Mouse (Mus musculus): ENCODE measurements around the gene Htr1f. TPM values are rescaled to one million over a fixed set of nuclear protein-coding genes. Genes with fewer than 3 reads are reported as not detected.
"Not testable (repeated sequence)": the region's sequence is repeated elsewhere in the genome, so short reads cannot be mapped to it uniquely, and the experiment has no call there.

Htr1f gene
- total RNA-seq (2021): 1 to 10 TPM; 6.7 to 6.9 TPM
- long read RNA-seq, experiment 1, partial matches to known transcripts: 0 of 3 reads
- long read RNA-seq, experiment 1, other reads (novel, unspliced or antisense): 0 of 3 reads
- long read RNA-seq, experiment 2, partial matches to known transcripts: 0 of 3 reads
- long read RNA-seq, experiment 2, other reads (novel, unspliced or antisense): 1 of 3 reads

GRCm38 (mm10) chr16:65105184-65105931 is at the start of gene Htr1f:
Gene Htr1f (minus strand): TSS chr16:65105854.
- Histone ChIP-seq H3K27ac (peak within 1 kb of the TSS; percentile 79), H3K4me3 (peak within 1 kb of the TSS; percentile 56)
- TF ChIP-seq CTCF (IDR thresholded peaks at IDR 0.05): no peak
- intact Hi-C loops (cut with DNase I): loop anchor here (10.0 kb wide), 1 partner anchor 201 kb away; no protein-coding TSS in a partner anchor
- DNase-seq (ENCODE audit: extremely low spot score in 1 of 2, low spot score in 2 of 2): peak in 1 of 2 experiments; percentile 29

GRCm38 (mm10) chr16:65139771-65140170 is 34.1 kb upstream of the Htr1f start:
- TF ChIP-seq CTCF (IDR thresholded peaks at IDR 0.05): no peak
- no peak overlapping the region for H3K27ac ChIP-seq
- intact Hi-C loops (cut with DNase I): no loop called here
- H3K4me3 ChIP-seq: no peak overlapping the region
- DNase-seq (ENCODE audit: extremely low spot score in 1 of 2, low spot score in 2 of 2): no peak

- intact Hi-C loops (cut with DNase I): loop anchor here (10.0 kb wide), 1 partner anchor 195 kb away; no protein-coding TSS in a partner anchor
- DNase-seq (ENCODE audit: extremely low spot score in 1 of 2, low spot score in 2 of 2): peak; percentile 16 to 26
- TF ChIP-seq CTCF (IDR thresholded peaks at IDR 0.05): no peak
- no peak overlapping the region for H3K27ac ChIP-seq
- no peak overlapping the region for H3K4me3 ChIP-seq
Observed at GRCm38 (mm10) chr16:65129391-65129790, 23.7 kb upstream of the Htr1f start.

- TF ChIP-seq CTCF (IDR thresholded peaks at IDR 0.05): no peak
- no peak for DNase-seq (ENCODE audit: extremely low spot score in 1 of 2, low spot score in 2 of 2)
- Histone ChIP-seq H3K4me3 (no peak overlapping the region), H3K27ac (no peak overlapping the region)
- intact Hi-C loops (cut with DNase I): loop anchor here (10.0 kb wide), 1 partner anchor 193 kb away; no protein-coding TSS in a partner anchor
Observed at GRCm38 (mm10) chr16:65127846-65128245, 22.2 kb upstream of the Htr1f start.

- intact Hi-C loops (cut with DNase I): no loop called here
Observed at GRCm38 (mm10) chr16:65112221-65112620, 6.6 kb upstream of the Htr1f start.

GRCm38 (mm10) chr16:65093552-65093951 is 12.1 kb downstream of the Htr1f start:
- intact Hi-C loops (cut with DNase I): loop anchor here (10.0 kb wide), 1 partner anchor 159 kb away; no protein-coding TSS in a partner anchor
- Histone ChIP-seq H3K27ac (no peak overlapping the region), H3K4me3 (no peak overlapping the region)
- DNase-seq (ENCODE audit: extremely low spot score in 1 of 2, low spot score in 2 of 2): no peak
- TF ChIP-seq CTCF (IDR thresholded peaks at IDR 0.05): no peak

More at GRCm38 (mm10) chr16:65112221-65112620, 6.6 kb upstream of the Htr1f start:
- no peak overlapping the region for H3K4me3 ChIP-seq
- TF ChIP-seq CTCF (IDR thresholded peaks at IDR 0.05): no peak
- no peak overlapping the region for H3K27ac ChIP-seq
- DNase-seq (ENCODE audit: extremely low spot score in 1 of 2, low spot score in 2 of 2): no peak

GRCm38 (mm10) chr16:65083475-65083874 is 22.2 kb downstream of the Htr1f start:
- TF ChIP-seq CTCF (IDR thresholded peaks at IDR 0.05): no peak
- no peak for DNase-seq (ENCODE audit: extremely low spot score in 1 of 2, low spot score in 2 of 2)
- no peak overlapping the region for H3K4me3 ChIP-seq
- intact Hi-C loops (cut with DNase I): no loop called here
- H3K27ac ChIP-seq: no peak overlapping the region

- Histone ChIP-seq H3K27ac (no peak overlapping the region), H3K4me3 (no peak overlapping the region)
- intact Hi-C loops (cut with DNase I): no loop called here
- DNase-seq (ENCODE audit: extremely low spot score in 1 of 2, low spot score in 2 of 2): no peak
- no peak for TF ChIP-seq CTCF (IDR thresholded peaks at IDR 0.05)
Observed at GRCm38 (mm10) chr16:65069867-65070266, 35.8 kb downstream of the Htr1f start.

GRCm38 (mm10) chr16:65066264-65066663 is 39.4 kb downstream of the Htr1f start:
- no peak for DNase-seq (ENCODE audit: extremely low spot score in 1 of 2, low spot score in 2 of 2)
- Histone ChIP-seq H3K4me3 (no peak overlapping the region), H3K27ac (no peak overlapping the region)
- TF ChIP-seq CTCF (IDR thresholded peaks at IDR 0.05): no peak
- intact Hi-C loops (cut with DNase I): no loop called here

GRCm38 (mm10) chr16:65037660-65038425 is 67.8 kb downstream of the Htr1f start:
- intact Hi-C loops (cut with DNase I): not testable (repeated sequence)

GRCm38 (mm10) chr16:65029675-65030074 is 76.0 kb downstream of the Htr1f start:
- Histone ChIP-seq H3K4me3 (no peak overlapping the region), H3K27ac (no peak overlapping the region; the same call in 1 of the 2 replicates)
- intact Hi-C loops (cut with DNase I): no loop called here
- no peak for TF ChIP-seq CTCF (IDR thresholded peaks at IDR 0.05)
- DNase-seq (ENCODE audit: extremely low spot score in 1 of 2, low spot score in 2 of 2): peak; percentile 15 to 36

More at GRCm38 (mm10) chr16:65037660-65038425, 67.8 kb downstream of the Htr1f start:
- not testable (repeated sequence) for H3K4me3 ChIP-seq; DNase-seq (ENCODE audit: extremely low spot score in 1 of 2, low spot score in 2 of 2); H3K27ac ChIP-seq

- no peak overlapping the region for H3K27ac ChIP-seq
- no peak for TF ChIP-seq CTCF (IDR thresholded peaks at IDR 0.05)
- H3K4me3 ChIP-seq: no peak overlapping the region
- intact Hi-C loops (cut with DNase I): no loop called here
- DNase-seq (ENCODE audit: extremely low spot score in 1 of 2, low spot score in 2 of 2): peak; percentile 19 to 20
Observed at GRCm38 (mm10) chr16:65022364-65022763, 83.3 kb downstream of the Htr1f start.

Measured in left cerebral cortex, adult 2 months (tissue).